Mouse (Mus musculus) bone marrow, adult 2 months (tissue): ENCODE data around the gene Cd3eap.

ENCODE experiments used
- CTCF ChIP-seq: fragments of 200-500 bp; IDR thresholded peaks from 2 replicates; pipeline ENCODE4 v1.5.1; 2011; ENCODE audit warnings: low read length, control low read depth; ENCODE audit not compliant: control insufficient read depth, insufficient read depth
- POLR2A ChIP-seq: fragments of 200-500 bp; IDR thresholded peaks from 2 replicates; pipeline ENCODE4 v1.6.1; 2011; ENCODE audit warnings: low read depth, mild to moderate bottlenecking, control low read depth, low read length, borderline replicate concordance; ENCODE audit not compliant: control insufficient read depth

GRCm38 (mm10) chr7:19341250-19341649, 18.0 kb downstream of the Cd3eap start:
- TF ChIP-seq POLR2A: no peak
- no peak for TF ChIP-seq CTCF
